Mouse (Mus musculus): ENCODE data around the gene 4933428M09Rik. TPM values are rescaled to one million over a fixed set of nuclear protein-coding genes. Genes with fewer than 3 reads are reported as not detected.
"Not testable (repeated sequence)": the region's sequence is repeated elsewhere in the genome, so short reads cannot be mapped to it uniquely, and the experiment has no call there.

The 4933428M09Rik gene
- not detected for total RNA-seq (2022)

DNA sequence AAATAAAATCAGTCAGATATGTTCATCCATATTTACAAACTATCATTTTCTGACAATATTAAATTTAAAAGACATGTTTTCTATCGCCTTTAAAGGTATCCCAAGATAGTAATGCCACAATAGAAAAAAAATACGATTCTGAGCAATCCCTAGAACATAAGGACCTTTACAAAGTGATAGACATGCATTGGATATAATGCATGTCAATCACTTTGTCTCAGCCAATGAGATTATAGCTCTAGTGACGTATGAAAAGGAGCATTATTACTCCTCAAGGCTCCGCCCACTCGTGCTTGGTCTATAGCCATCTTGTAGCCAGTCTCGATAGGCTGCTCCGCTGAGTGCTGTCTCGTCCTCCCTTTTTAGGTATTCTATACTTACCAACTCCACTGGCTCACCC, at the start of gene 4933428M09Rik:
Gene 4933428M09Rik, plus strand, starts transcription at position 301 of the 400 bp plus-strand sequence.
- no peak for DNase-seq (ENCODE audit: low spot score)

- DNase-seq (ENCODE audit: low spot score): peak; percentile 9
These were observed 45.0 kb upstream of the 4933428M09Rik start for GRCm38 (mm10) chrX:139134031-139134430.

DNA sequence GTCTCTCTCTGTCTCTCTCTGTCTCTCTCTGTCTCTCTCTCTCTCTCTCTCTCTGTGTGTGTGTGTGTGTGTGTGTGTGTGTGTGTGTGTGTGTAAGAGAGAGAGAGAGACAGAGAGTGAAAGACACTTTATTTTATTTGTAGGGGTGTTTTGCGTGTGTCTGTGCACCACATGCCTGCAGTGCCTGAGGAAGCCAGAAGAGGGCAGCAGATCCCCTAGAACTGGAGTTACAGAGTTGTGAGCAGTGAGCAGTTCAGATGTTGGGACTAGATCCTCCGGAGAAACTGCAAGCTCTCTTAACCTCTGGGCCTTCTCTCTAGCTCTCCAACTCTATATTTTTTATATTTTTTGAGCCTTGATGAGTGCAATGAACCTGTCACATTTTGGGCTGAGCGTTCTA, 12.5 kb downstream of the 4933428M09Rik start:
- not testable (repeated sequence) for DNase-seq (ENCODE audit: low spot score)

DNA sequence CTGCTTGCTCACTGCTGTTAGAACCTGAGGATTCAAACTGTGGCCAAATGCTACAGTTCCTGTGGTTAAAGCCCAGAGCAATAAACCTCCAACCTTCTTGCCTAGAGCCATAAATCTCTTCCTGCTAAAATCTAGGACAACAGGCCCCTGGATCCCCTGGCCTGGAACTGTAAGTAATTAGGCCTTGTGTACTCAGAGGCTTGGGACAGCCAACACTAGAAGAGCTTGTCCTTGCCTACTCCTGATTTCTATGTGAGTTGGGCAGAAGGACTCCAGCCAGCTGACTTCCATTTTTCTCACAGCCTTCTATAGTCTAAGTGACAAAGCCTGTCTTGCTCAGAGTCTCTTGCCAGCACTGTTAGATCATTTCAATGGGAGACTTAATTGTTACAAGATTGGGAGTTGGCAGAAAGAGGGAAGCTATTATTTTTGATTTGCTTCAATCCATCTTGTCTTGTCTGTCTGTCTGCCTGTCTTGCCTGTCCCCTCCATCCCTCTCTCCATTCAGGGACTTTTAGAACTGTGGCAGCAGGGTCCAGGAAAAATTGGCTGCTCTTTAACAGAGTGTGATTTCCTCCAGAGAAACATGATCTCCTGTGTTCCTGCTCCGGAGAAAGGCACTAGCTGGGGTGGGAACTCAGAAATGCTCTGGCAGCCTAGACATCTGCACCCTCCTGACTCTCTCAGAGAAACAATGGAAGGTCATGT, 15.7 kb downstream of the 4933428M09Rik start:
- no peak for DNase-seq (ENCODE audit: low spot score)

- not testable (repeated sequence) for DNase-seq (ENCODE audit: low spot score)
These were observed 30.3 kb downstream of the 4933428M09Rik start for GRCm38 (mm10) chrX:139209191-139209828.

GRCm38 (mm10) chrX:139209829-139210225, 30.8 kb downstream of the 4933428M09Rik start, which contains the start of gene Mum1l1:
Mum1l1 (plus strand) TSS chrX:139210042.
- DNase-seq (ENCODE audit: low spot score): peak; percentile 49

DNA sequence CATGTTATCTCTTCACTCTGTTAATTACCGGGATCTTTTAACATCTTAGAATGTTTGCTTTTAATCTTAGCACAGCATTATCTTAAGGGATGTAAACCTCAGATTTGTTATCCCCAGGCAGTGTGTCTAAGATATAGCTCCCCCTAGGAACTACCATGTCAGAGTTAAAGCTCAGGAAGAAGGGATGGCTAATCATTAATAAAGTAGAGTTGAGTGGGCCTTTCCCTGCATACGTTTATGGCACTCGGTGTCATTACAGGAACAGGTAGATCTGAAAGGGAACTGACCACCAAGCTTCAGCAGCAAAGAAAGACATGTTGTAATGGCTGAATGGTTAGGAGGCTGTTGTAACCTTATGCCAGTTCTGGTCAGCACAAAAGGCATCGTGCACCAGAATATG, 35.7 kb downstream of the 4933428M09Rik start:
- no peak for DNase-seq (ENCODE audit: low spot score)

- no peak for DNase-seq (ENCODE audit: low spot score)
These were observed 37.4 kb downstream of the 4933428M09Rik start for GRCm38 (mm10) chrX:139216409-139216808.

DNA sequence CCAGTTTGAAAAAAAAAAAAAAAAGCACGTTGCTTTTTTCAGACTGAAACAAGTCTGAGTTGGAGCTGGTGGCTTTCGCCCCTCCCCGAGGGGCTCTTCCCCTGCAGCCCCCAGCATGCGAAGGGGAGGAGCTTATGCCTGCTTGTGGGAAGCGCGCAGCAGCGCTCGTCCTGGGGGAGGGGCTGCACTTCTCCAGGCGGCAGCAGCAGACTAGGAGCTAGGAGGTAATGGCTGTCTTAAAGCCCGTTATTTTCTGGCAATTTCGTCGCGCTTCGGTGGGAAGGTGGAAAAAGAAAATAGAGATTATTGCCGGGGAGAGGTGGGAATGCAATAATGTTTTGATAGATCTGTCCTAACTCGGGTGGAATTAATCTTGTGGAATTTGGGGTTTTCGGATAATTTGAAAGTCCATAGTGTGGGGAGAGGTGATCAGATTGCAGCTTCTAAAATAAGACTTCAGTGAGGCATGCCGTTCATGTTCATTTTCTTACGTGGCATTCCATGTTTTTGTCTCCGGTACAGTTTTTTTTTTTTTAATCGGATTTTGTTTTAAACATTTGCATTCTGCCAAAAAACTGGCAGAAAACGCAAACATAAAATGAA, 38.1 kb downstream of the 4933428M09Rik start:
- no peak for DNase-seq (ENCODE audit: low spot score)

- no peak for DNase-seq (ENCODE audit: low spot score)
These were observed 38.7 kb downstream of the 4933428M09Rik start for GRCm38 (mm10) chrX:139217776-139218175.

GRCm38 (mm10) chrX:139219017-139219416, 40.0 kb downstream of the 4933428M09Rik start:
- no peak for DNase-seq (ENCODE audit: low spot score)

GRCm38 (mm10) chrX:139220830-139221229, 41.8 kb downstream of the 4933428M09Rik start:
- no peak for DNase-seq (ENCODE audit: low spot score)

DNA sequence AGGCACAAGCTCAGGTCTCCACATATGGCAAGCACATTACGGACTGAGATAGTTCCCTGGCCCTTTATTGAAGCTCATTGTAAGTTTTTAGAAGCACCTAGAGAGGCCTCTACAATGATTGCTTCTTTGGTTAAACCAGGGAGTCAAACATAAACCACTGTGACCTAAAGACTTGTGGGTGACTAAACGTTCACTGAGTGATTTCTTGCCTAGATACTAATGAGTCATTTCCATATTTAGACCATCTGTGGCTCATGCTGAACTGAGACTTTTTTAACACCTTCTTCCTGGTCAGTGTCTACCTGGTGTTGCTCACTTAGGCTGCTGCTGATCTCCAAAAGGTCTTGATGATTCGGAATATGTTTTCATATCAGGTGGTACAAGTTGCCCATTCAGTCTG, 42.9 kb downstream of the 4933428M09Rik start:
- DNase-seq (ENCODE audit: low spot score): no peak

Other genes starting within 250 kb of the 4933428M09Rik start
- not detected for gene Serpina7, start 94.0 kb upstream of the 4933428M09Rik start, total RNA-seq (2022)
- not detected for gene 4930513O06Rik, start 93.0 kb upstream of the 4933428M09Rik start, total RNA-seq (2022)
- 1 to 10 TPM; 1.7 to 2.9 (median 2.5) TPM for gene Mum1l1, start 30.8 kb downstream of the 4933428M09Rik start, total RNA-seq (2022)
- gene Trap1a, start 154.5 kb downstream of the 4933428M09Rik start, total RNA-seq (2022): not detected